Mouse (Mus musculus) spleen, adult 2 months (tissue): ENCODE measurements around the gene Tnip1.

Source experiments
- CTCF ChIP-seq: fragments of 200-500 bp; IDR thresholded peaks from 2 replicates; pipeline ENCODE4 v1.5.1; 2011; ENCODE audit warnings: mild to moderate bottlenecking, inconsistent platforms; ENCODE audit not compliant: insufficient read depth, insufficient read length, insufficient replicate concordance; ENCODE audit errors: extremely low read depth
- POLR2A ChIP-seq: fragments of 200-500 bp; IDR thresholded peaks from 2 replicates; pipeline ENCODE4 v1.6.1; 2011; ENCODE audit warnings: low read depth, low read length, inconsistent platforms

DNA sequence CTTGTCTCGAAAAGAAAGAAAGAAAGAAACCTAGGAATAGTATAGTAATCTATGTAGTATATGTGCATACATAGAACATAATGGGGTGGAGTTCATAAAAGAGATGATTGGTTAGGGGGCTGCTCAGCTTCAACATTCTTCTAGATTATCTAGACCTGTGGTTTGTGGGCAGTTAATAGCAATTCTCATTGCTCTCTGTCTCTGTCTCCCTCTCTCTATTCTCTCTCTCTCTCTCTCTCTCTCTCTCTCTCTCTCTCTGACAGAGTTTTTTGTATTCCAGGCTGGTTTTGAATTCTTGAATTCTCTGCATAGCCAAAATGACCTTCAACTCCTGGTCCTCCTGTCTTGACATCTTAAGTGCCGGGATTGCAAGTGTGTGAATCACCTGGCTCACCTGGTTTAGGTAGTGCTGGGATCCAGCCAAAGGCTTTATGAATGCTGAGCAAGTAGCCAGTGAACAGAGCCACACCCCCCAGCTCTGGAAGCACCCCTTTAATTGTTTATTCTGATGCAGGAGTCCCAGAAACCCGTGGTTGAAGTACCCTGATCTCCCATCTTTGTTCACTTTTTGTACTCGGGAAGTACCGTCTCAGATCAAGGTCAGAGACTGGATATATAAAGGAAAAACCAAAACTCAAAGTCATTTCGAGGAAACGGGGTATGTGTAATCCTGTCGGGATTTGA is 8.8 kb upstream of the Tnip1 start:
- TF ChIP-seq CTCF (no peak), POLR2A (no peak)
